Mouse (Mus musculus): ENCODE measurements at regions not wholly inside any gene's neighbourhood (a gene's known extent, or its start where the extent isn't known, plus 50 kb on each side); places are given as distances from the start of the nearest gene placed in this dataset.

- no peak overlapping the region for H3K9ac ChIP-seq (ENCODE audit: low read depth, low read length)
- no peaks in the 10 kb centered on the region for H3K36me3 ChIP-seq (ENCODE audit: control insufficient read depth, insufficient read depth, low read length)
- H3K27me3 ChIP-seq (replicated peaks; ENCODE audit: control insufficient read depth, insufficient read depth, low read length): no peaks in the 10 kb centered on the region
- ATAC-seq (replicated peaks; ENCODE audit: low FRiP score): no peak
- no peaks in the 10 kb centered on the region for H3K9me3 ChIP-seq (ENCODE audit: control insufficient read depth, low read length)
- H3K27ac ChIP-seq (ENCODE audit: low read depth, low read length): no peak overlapping the region
- 79% methylated on average over 9 of the region's 9 CpGs for WGBS
- H3K4me2 ChIP-seq: no peak overlapping the region
- DNase-seq (ENCODE audit: low spot score): no peak
- no peaks in the 10 kb centered on the region for H3K4me1 ChIP-seq (replicated peaks; ENCODE audit: control insufficient read depth, insufficient read depth, low read length)
- H3K4me3 ChIP-seq (ENCODE audit: low read depth, low read length): no peak overlapping the region
Measured at GRCm38 (mm10) chr7:36420741-36421140, 277.2 kb upstream of the Tshz3 start.

- Histone ChIP-seq H3K4me1 (replicated peaks; ENCODE audit: control insufficient read depth, insufficient read depth, low read length) (no peaks in the 10 kb centered on the region), H3K36me3 (ENCODE audit: control insufficient read depth, insufficient read depth, low read length) (no peaks in the 10 kb centered on the region), H3K27me3 (replicated peaks; ENCODE audit: control insufficient read depth, insufficient read depth, low read length) (no peaks in the 10 kb centered on the region), H3K4me3 (ENCODE audit: low read depth, low read length) (no peak overlapping the region), H3K4me2 (no peak overlapping the region), H3K9ac (ENCODE audit: low read depth, low read length) (no peak overlapping the region), H3K9me3 (ENCODE audit: control insufficient read depth, low read length) (no peaks in the 10 kb centered on the region), H3K27ac (ENCODE audit: low read depth, low read length) (no peak overlapping the region)
- 54% methylated on average over 6 of the region's 6 CpGs for WGBS
- DNase-seq (ENCODE audit: low spot score) (no peak), ATAC-seq (replicated peaks; ENCODE audit: low FRiP score) (no peak)
Measured at GRCm38 (mm10) chr7:36449181-36449915, 248.6 kb upstream of the Tshz3 start.

GRCm38 (mm10) chr7:36453816-36454215, 244.1 kb upstream of the Tshz3 start:
- no peak for ATAC-seq (replicated peaks; ENCODE audit: low FRiP score)
- no peak overlapping the region for H3K4me2 ChIP-seq
- no peaks in the 10 kb centered on the region for H3K9me3 ChIP-seq (ENCODE audit: control insufficient read depth, low read length)
- H3K27me3 ChIP-seq (replicated peaks; ENCODE audit: control insufficient read depth, insufficient read depth, low read length): no peaks in the 10 kb centered on the region
- H3K4me3 ChIP-seq (ENCODE audit: low read depth, low read length): no peak overlapping the region
- no peaks in the 10 kb centered on the region for H3K4me1 ChIP-seq (replicated peaks; ENCODE audit: control insufficient read depth, insufficient read depth, low read length)
- H3K9ac ChIP-seq (ENCODE audit: low read depth, low read length): no peak overlapping the region
- DNase-seq (ENCODE audit: low spot score): no peak
- 84% methylated on average over 4 of the region's 4 CpGs for WGBS
- H3K36me3 ChIP-seq (ENCODE audit: control insufficient read depth, insufficient read depth, low read length): no peaks in the 10 kb centered on the region
- H3K27ac ChIP-seq (ENCODE audit: low read depth, low read length): no peak overlapping the region

- no peak for DNase-seq (ENCODE audit: low spot score)
Measured at GRCm38 (mm10) chr7:36456080-36456479, 241.8 kb upstream of the Tshz3 start.

GRCm38 (mm10) chr7:36462422-36462833, 235.5 kb upstream of the Tshz3 start:
- H3K4me1 ChIP-seq (replicated peaks; ENCODE audit: control insufficient read depth, insufficient read depth, low read length): no peaks in the 10 kb centered on the region
- 74% methylated on average over 5 of the region's 5 CpGs for WGBS
- no peak overlapping the region for H3K4me3 ChIP-seq (ENCODE audit: low read depth, low read length)
- no peak overlapping the region for H3K4me2 ChIP-seq
- ATAC-seq (replicated peaks; ENCODE audit: low FRiP score) (no peak), DNase-seq (ENCODE audit: low spot score) (no peak)
- no peak overlapping the region for H3K27ac ChIP-seq (ENCODE audit: low read depth, low read length)
- H3K36me3 ChIP-seq (ENCODE audit: control insufficient read depth, insufficient read depth, low read length): no peaks in the 10 kb centered on the region
- H3K9me3 ChIP-seq (ENCODE audit: control insufficient read depth, low read length): no peaks in the 10 kb centered on the region
- no peak overlapping the region for H3K9ac ChIP-seq (ENCODE audit: low read depth, low read length)
- no peaks in the 10 kb centered on the region for H3K27me3 ChIP-seq (replicated peaks; ENCODE audit: control insufficient read depth, insufficient read depth, low read length)

More at GRCm38 (mm10) chr7:36456080-36456479, 241.8 kb upstream of the Tshz3 start:
- no peaks in the 10 kb centered on the region for H3K36me3 ChIP-seq (ENCODE audit: control insufficient read depth, insufficient read depth, low read length)
- H3K27ac ChIP-seq (ENCODE audit: low read depth, low read length): no peak overlapping the region
- H3K9me3 ChIP-seq (ENCODE audit: control insufficient read depth, low read length): no peaks in the 10 kb centered on the region
- H3K4me1 ChIP-seq (replicated peaks; ENCODE audit: control insufficient read depth, insufficient read depth, low read length): no peaks in the 10 kb centered on the region
- no peaks in the 10 kb centered on the region for H3K27me3 ChIP-seq (replicated peaks; ENCODE audit: control insufficient read depth, insufficient read depth, low read length)
- no peak overlapping the region for H3K4me2 ChIP-seq
- no peak overlapping the region for H3K4me3 ChIP-seq (ENCODE audit: low read depth, low read length)
- no peak overlapping the region for H3K9ac ChIP-seq (ENCODE audit: low read depth, low read length)
- WGBS: 84% methylated on average over 6 of the region's 6 CpGs
- no peak for ATAC-seq (replicated peaks; ENCODE audit: low FRiP score)

GRCm38 (mm10) chr7:36469386-36469785, 228.5 kb upstream of the Tshz3 start:
- no peak overlapping the region for H3K27ac ChIP-seq (ENCODE audit: low read depth, low read length)
- H3K4me1 ChIP-seq (replicated peaks; ENCODE audit: control insufficient read depth, insufficient read depth, low read length): no peaks in the 10 kb centered on the region
- no peaks in the 10 kb centered on the region for H3K9me3 ChIP-seq (ENCODE audit: control insufficient read depth, low read length)
- ATAC-seq (replicated peaks; ENCODE audit: low FRiP score): no peak
- DNase-seq (ENCODE audit: low spot score): no peak
- H3K4me2 ChIP-seq: no peak overlapping the region
- H3K27me3 ChIP-seq (replicated peaks; ENCODE audit: control insufficient read depth, insufficient read depth, low read length): no peaks in the 10 kb centered on the region
- H3K36me3 ChIP-seq (ENCODE audit: control insufficient read depth, insufficient read depth, low read length): no peaks in the 10 kb centered on the region
- no peak overlapping the region for H3K9ac ChIP-seq (ENCODE audit: low read depth, low read length)
- H3K4me3 ChIP-seq (ENCODE audit: low read depth, low read length): no peak overlapping the region

GRCm38 (mm10) chr7:36473532-36473931, 224.4 kb upstream of the Tshz3 start:
- H3K4me1 ChIP-seq (replicated peaks; ENCODE audit: control insufficient read depth, insufficient read depth, low read length): no peaks in the 10 kb centered on the region
- H3K4me3 ChIP-seq (ENCODE audit: low read depth, low read length): no peak overlapping the region
- no peaks in the 10 kb centered on the region for H3K9me3 ChIP-seq (ENCODE audit: control insufficient read depth, low read length)
- WGBS: 75% methylated on average over 2 of the region's 2 CpGs
- no peaks in the 10 kb centered on the region for H3K36me3 ChIP-seq (ENCODE audit: control insufficient read depth, insufficient read depth, low read length)
- H3K4me2 ChIP-seq: no peak overlapping the region
- DNase-seq (ENCODE audit: low spot score) (no peak), ATAC-seq (replicated peaks; ENCODE audit: low FRiP score) (no peak)
- no peak overlapping the region for H3K9ac ChIP-seq (ENCODE audit: low read depth, low read length)
- H3K27me3 ChIP-seq (replicated peaks; ENCODE audit: control insufficient read depth, insufficient read depth, low read length): no peaks in the 10 kb centered on the region
- no peak overlapping the region for H3K27ac ChIP-seq (ENCODE audit: low read depth, low read length)

- WGBS: 88% methylated on average over 4 of the region's 4 CpGs
- no peaks in the 10 kb centered on the region for H3K4me1 ChIP-seq (replicated peaks; ENCODE audit: control insufficient read depth, insufficient read depth, low read length)
- no peak overlapping the region for H3K9ac ChIP-seq (ENCODE audit: low read depth, low read length)
- no peak overlapping the region for H3K27ac ChIP-seq (ENCODE audit: low read depth, low read length)
- no peaks in the 10 kb centered on the region for H3K36me3 ChIP-seq (ENCODE audit: control insufficient read depth, insufficient read depth, low read length)
- DNase-seq (ENCODE audit: low spot score): no peak
- no peaks in the 10 kb centered on the region for H3K9me3 ChIP-seq (ENCODE audit: control insufficient read depth, low read length)
- H3K27me3 ChIP-seq (replicated peaks; ENCODE audit: control insufficient read depth, insufficient read depth, low read length): no peaks in the 10 kb centered on the region
- no peak overlapping the region for H3K4me3 ChIP-seq (ENCODE audit: low read depth, low read length)
- ATAC-seq (replicated peaks; ENCODE audit: low FRiP score): no peak
- no peak overlapping the region for H3K4me2 ChIP-seq
Measured at GRCm38 (mm10) chr7:36476434-36476833, 221.5 kb upstream of the Tshz3 start.

GRCm38 (mm10) chr7:36476851-36477644, 220.9 kb upstream of the Tshz3 start:
- Histone ChIP-seq H3K27me3 (replicated peaks; ENCODE audit: control insufficient read depth, insufficient read depth, low read length) (no peaks in the 10 kb centered on the region), H3K4me2 (no peak overlapping the region), H3K36me3 (ENCODE audit: control insufficient read depth, insufficient read depth, low read length) (no peaks in the 10 kb centered on the region), H3K9ac (ENCODE audit: low read depth, low read length) (no peak overlapping the region), H3K9me3 (ENCODE audit: control insufficient read depth, low read length) (no peaks in the 10 kb centered on the region), H3K4me1 (replicated peaks; ENCODE audit: control insufficient read depth, insufficient read depth, low read length) (no peaks in the 10 kb centered on the region), H3K27ac (ENCODE audit: low read depth, low read length) (no peak overlapping the region), H3K4me3 (ENCODE audit: low read depth, low read length) (no peak overlapping the region)
- DNase-seq (ENCODE audit: low spot score) (no peak), ATAC-seq (replicated peaks; ENCODE audit: low FRiP score) (no peak)
- WGBS: 82% methylated on average over 22 of the region's 22 CpGs

Data from liver, embryonic 11.5 days (tissue).